Mouse (Mus musculus) liver, adult 2 months (tissue): ENCODE measurements around the gene Tex13b. TPM values are rescaled to one million over a fixed set of nuclear protein-coding genes. Genes with fewer than 3 reads are reported as not detected.
"Not testable (repeated sequence)": the region's sequence is repeated elsewhere in the genome, so short reads cannot be mapped to it uniquely, and the experiment has no call there.

Source experiments
- DNase-seq: peaks from one replicate; pipeline ENCODE4 v3.0.0-alpha.2; 2011; ENCODE audit warnings: low read depth, low spot score; ENCODE audit errors: extremely low read depth
- H3K27ac ChIP-seq: fragments of 200-500 bp; replicated peaks from 2 replicates; pipeline ENCODE4 v1.5.1; 2012; ENCODE audit warnings: low read depth, mild to moderate bottlenecking, control low read depth, inconsistent platforms, low read length; ENCODE audit not compliant: insufficient read depth
- H3K27me3 ChIP-seq: fragments of 200-500 bp; 2 replicates; pipeline ENCODE4 v1.6.1; 2012; ENCODE audit warnings: mild to moderate bottlenecking, moderate library complexity, low read length, inconsistent platforms; ENCODE audit not compliant: control insufficient read depth, insufficient read depth
- H3K36me3 ChIP-seq: fragments of 200-500 bp; 2 replicates; pipeline ENCODE4 v1.6.1; 2012; ENCODE audit warnings: low read length, inconsistent platforms; ENCODE audit not compliant: control insufficient read depth, insufficient read depth
- H3K4me1 ChIP-seq: fragments of 200-500 bp; 2 replicates; pipeline ENCODE4 v1.6.1; 2011; ENCODE audit warnings: low read length; ENCODE audit not compliant: control insufficient read depth, insufficient read depth
- H3K4me3 ChIP-seq: fragments of 200-500 bp; 2 replicates; pipeline ENCODE4 v1.5.1; 2011; ENCODE audit warnings: low read depth, mild to moderate bottlenecking, control low read depth, low read length, moderate library complexity; ENCODE audit not compliant: insufficient read depth
- H3K79me2 ChIP-seq: fragments of 200-500 bp; 2 replicates; pipeline ENCODE4 v1.6.1; 2012; ENCODE audit warnings: inconsistent platforms, mild to moderate bottlenecking, low read length, moderate library complexity; ENCODE audit not compliant: control insufficient read depth, insufficient read depth
- H3K9ac ChIP-seq: fragments of 200-500 bp; 2 replicates; pipeline ENCODE4 v1.6.1; 2012; ENCODE audit warnings: low read depth, mild to moderate bottlenecking, control low read depth, inconsistent platforms, low read length
- CTCF ChIP-seq: fragments of 200-500 bp; IDR thresholded peaks from 2 replicates; pipeline ENCODE4 v1.5.1; 2011; ENCODE audit warnings: low read depth, low read length, control low read depth
- POLR2A ChIP-seq: fragments of 200-500 bp; IDR thresholded peaks from 2 replicates; pipeline ENCODE4 v1.6.1; 2011; ENCODE audit warnings: low read length, control low read depth; ENCODE audit not compliant: insufficient read depth; ENCODE audit errors: extremely low read depth
- WGBS: fragments of 180-500 bp; shearing (Covaris S2); methylation state at CpG from one replicate; pipeline ENCODE4 v1.1.7; 2018; 5-methylcytosine and 5-hydroxymethylcytosine counted together
- polyA plus RNA-seq: library from polyadenylated mRNA; depleted of rRNA; stranded (reverse); fragments of >200 nt; gene quantifications from 2 replicates; pipeline ENCODE4 v1.2.3, GENCODE M21; 2012; rRNA removed
- total RNA-seq: library from RNA; depleted of rRNA; stranded (reverse); fragments of >200 nt; gene quantifications from 2 replicates; pipeline ENCODE4 v1.2.3, GENCODE M21; 2014; rRNA removed

Gene Tex13b
- total RNA-seq (0.07 TPM in 1 of 2 replicates, not detected in the other), polyA plus RNA-seq (not detected in 2 replicates)

DNA sequence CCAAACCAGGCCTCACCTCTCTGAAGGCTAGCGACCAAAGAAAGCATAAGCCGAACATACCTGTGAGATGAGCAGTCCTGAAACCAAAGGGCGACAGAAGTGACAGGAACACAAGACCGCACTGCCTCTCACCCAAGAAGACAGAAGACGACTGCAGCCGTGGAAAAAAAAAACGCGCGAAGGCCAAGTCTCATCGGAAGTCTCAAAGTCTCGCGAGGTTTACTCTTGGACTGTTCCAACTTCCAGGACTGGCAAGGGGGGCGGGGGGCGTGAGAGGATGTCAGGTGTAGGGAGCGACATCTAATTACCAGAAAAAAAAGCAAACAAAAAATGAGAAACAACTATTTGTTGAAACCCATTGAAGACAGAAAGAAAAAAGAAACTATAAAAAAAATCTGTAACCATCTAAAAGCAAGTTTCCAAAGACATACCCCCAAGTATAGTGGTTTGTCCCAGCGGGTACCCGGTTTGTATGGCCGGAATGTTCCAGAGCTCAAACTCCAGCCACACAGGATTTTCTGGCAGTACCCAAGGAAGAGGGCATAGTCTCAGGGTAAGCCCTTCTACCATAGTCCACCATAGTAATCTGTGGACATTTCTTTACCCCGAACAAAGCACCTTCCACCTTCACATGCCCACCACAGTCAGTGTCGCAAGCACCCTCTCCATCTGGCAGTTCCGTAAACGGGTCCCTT is at the start of gene Tex13b:
Gene Tex13b (minus strand): TSS at position 122 of the 695 bp plus-strand sequence.
- H3K27me3 ChIP-seq: no peaks in the 10 kb centered on the region
- no peaks in the 10 kb centered on the region for H3K79me2 ChIP-seq
- TF ChIP-seq POLR2A (no peak), CTCF (no peak)
- no peak within 1 kb of the TSS for H3K9ac ChIP-seq
- no peak within 1 kb of the TSS for H3K27ac ChIP-seq
- 90% methylated on average over 22 of the region's 22 CpGs for WGBS
- no peaks in the 10 kb centered on the region for H3K4me1 ChIP-seq
- no peak within 1 kb of the TSS for H3K4me3 ChIP-seq
- no peaks in the 10 kb centered on the region for H3K36me3 ChIP-seq
- DNase-seq: no peak

DNA sequence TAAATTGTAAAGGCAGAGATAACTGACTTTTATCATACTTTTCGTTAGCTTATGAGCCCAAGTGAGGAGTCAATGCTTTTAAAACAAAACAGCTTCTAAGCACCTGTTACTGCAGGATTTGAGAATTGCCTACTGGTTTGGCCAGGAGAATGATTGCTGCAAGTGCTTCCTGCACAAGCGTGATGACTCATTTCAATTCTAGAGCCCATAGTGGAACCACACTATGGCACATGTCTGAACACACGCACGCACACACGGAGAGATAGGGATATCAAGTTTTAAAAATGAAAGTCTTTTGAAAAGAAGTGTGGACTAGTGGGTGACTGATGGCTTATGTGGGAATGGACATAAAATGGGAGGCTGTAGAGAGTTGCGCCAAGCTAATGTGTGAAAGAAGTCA is 49.5 kb upstream of the Tex13b start:
- no peak for DNase-seq
- Histone ChIP-seq H3K27ac (no peak overlapping the region), H3K36me3 (no peaks in the 10 kb centered on the region), H3K4me3 (no peak overlapping the region), H3K79me2 (no peaks in the 10 kb centered on the region), H3K4me1 (no peaks in the 10 kb centered on the region), H3K9ac (no peak overlapping the region), H3K27me3 (no peaks in the 10 kb centered on the region)
- TF ChIP-seq CTCF (no peak), POLR2A (no peak)
- 85% methylated on average over 6 of the region's 6 CpGs for WGBS

DNA sequence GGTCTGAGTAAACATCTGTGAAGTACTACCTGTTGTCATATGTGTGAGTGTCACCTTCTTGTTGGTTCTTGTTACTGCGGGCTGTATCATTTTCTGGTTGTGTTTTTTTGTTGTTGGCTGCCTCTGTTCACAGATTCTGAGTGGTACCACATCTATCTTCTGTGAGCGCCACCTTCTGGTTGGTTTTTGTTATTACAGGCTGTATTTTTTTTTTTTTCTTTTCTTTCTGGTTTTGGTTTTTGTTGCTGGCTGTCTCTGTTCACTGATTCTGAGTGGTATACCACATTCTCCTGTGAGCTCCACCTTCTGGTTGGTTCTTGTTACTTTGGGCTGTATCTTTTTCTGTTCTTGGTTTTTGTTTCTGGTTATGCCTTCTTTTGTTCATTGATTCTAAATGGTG is 44.2 kb upstream of the Tex13b start:
- H3K27me3 ChIP-seq: no peaks in the 10 kb centered on the region
- H3K36me3 ChIP-seq: no peaks in the 10 kb centered on the region
- no peak for DNase-seq
- no peak overlapping the region for H3K9ac ChIP-seq
- no peak overlapping the region for H3K27ac ChIP-seq
- no peak overlapping the region for H3K4me3 ChIP-seq
- WGBS: 34% methylated on average over 2 of the region's 2 CpGs
- no peak for TF ChIP-seq CTCF
- no peaks in the 10 kb centered on the region for H3K79me2 ChIP-seq
- no peaks in the 10 kb centered on the region for H3K4me1 ChIP-seq

DNA sequence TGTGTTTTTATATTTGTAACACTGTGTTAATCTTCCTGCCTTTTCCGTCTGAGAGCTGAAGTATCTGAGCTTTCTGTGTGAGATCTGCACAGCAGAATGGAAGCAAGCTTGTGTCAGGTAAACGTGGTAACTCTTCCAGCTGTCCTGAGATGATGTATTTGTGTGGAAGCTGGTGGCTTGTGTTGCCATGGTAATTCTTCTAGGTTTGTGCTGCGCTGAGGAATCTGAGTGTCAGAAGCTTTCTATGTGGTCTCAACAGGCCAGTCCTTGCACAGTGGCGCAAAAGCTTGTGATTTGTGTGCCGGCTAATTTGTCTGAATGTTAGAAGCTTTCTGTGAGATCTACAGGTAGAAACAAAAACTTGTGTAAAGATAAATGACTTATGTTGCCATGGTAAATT is 43.8 kb upstream of the Tex13b start:
- not testable (repeated sequence) for DNase-seq, H3K9ac ChIP-seq, H3K4me3 ChIP-seq, H3K27me3 ChIP-seq, H3K36me3 ChIP-seq, H3K4me1 ChIP-seq, H3K79me2 ChIP-seq, H3K27ac ChIP-seq
- WGBS: 72% methylated on average over 5 of the region's 5 CpGs

DNA sequence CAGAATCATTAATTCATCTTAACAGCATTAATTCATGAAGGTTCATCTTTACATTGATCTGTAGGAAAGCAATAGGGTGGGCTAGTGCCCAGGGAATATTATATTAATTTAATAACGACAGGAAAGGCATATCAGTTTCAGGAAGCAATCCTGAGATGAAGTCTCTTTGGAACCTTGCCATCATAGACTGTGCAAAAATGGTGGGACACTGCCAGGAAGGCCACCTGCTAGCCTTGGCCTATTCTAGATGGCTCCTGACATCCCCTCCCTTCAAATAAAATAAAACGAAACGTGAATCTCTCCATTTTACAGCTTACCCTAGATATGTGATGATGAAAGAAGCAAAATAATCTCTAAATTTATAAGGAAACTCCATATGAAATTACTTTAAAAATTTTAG is 41.3 kb upstream of the Tex13b start:
- H3K27me3 ChIP-seq: no peaks in the 10 kb centered on the region
- H3K9ac ChIP-seq: no peak overlapping the region
- no peak overlapping the region for H3K4me3 ChIP-seq
- no peak overlapping the region for H3K27ac ChIP-seq
- H3K36me3 ChIP-seq: no peaks in the 10 kb centered on the region
- no peak for TF ChIP-seq POLR2A
- no peak for TF ChIP-seq CTCF
- H3K79me2 ChIP-seq: no peaks in the 10 kb centered on the region
- WGBS: 74% methylated on average over 3 of the region's 3 CpGs
- no peak for DNase-seq
- H3K4me1 ChIP-seq: no peaks in the 10 kb centered on the region

DNA sequence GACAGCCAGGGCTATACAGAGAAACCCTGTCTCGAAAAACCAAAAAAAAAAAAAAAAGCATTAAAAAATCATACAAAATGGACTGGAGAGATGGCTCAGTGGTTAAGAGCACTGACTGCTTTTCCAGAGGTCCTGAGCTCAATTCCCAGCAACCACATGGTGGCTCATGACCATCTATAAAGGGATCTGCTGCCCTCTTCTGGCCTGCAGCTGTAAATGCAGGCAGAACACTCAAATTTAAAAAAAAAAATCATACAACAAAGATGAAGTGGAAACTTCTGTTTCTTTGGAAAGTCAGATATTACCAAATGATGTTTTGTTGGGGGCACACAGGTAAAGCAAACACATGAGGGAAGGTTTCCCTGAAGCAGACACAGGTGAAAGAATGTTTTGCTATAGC is 32.2 kb upstream of the Tex13b start:
- not testable (repeated sequence) for H3K27me3 ChIP-seq, H3K4me1 ChIP-seq, H3K79me2 ChIP-seq, H3K36me3 ChIP-seq, H3K27ac ChIP-seq, H3K9ac ChIP-seq, H3K4me3 ChIP-seq, DNase-seq
- 86% methylated on average over 1 of the region's 1 CpGs for WGBS
